Mouse (Mus musculus) cerebellum, adult 11-12 months (tissue): Measurements from ENCODE around the gene Tbl3.

Experiments
- DNase-seq: peaks from one replicate; pipeline ENCODE4 v3.0.0; 2022

The Tbl3 gene

DNA sequence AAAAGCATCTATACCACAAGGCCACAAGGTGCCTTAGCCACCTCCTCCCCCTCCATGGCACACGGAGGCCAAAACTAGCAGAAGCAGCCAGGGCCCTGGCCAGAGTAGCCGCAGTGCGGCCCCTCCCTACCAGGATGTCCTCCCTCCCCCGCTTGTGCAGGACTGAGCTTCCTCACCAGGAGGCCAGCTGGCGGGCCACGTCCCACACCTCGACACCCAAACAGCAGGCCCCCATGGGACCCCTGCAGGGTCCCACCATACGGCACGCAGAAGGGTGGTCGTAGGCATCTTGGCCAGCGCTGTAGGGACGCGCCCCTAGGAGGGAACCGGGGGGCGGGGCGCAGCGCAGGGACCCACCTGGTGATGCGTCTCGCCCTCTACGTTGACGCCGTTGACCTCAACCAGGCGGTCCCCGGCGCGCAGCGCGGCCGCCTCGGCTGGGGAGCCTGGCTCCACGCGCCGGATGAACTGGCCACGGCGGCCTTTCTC is 57.8 kb downstream of the Tbl3 start:
- peak; percentile 85 for DNase-seq

DNA sequence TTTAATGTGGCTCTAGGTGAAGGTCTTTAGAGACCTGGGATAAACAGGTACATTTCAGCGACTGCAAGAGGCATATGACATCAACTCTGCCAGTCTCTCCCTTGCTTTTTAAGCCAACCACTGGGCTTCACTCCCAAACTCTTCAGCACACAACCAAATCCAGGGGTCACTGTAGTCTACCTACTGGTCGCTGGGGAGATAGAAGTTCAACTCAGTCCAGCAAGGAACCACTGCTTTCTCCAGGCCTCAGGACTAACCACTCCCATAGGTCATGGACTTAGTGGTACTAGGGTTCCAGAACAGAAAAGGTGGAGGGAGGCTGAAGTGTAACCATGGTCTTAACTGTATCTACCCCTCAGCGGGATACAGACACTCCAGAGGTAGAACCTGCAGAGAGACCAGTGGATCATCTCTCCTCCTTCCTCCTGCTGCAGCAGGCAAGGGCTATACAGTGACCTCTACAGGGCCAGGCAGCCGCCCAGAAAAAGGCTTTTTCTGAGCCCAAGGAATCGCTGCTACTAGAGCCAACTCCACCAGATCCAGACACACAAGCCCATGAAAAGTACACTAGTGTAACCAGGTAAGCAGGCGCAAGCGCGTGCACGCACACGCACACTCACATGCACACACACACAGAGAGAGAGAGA is 58.6 kb downstream of the Tbl3 start:
- peak; percentile 68 for DNase-seq
